Mouse (Mus musculus) kidney, postnatal 36 days (tissue): ENCODE results near the gene Traf4.

Source experiments
- DNase-seq, 2 experiments: peaks; one replicate each; pipeline ENCODE4 v3.0.0; 2021 to 2022; ENCODE audit warnings: mixed read lengths in 2 of 2

The Traf4 gene

GRCm38 (mm10) chr11:78165761-78166109, 346 bp upstream of the Traf4 start:
- DNase-seq: peak; percentile 77 to 89

GRCm38 (mm10) chr11:78164604-78164923, 825 bp downstream of the Traf4 start:
- DNase-seq: peak in 1 of 2 experiments; percentile 35

GRCm38 (mm10) chr11:78163681-78164603, 1.4 kb downstream of the Traf4 start:
- peak; percentile 77 to 80 for DNase-seq

GRCm38 (mm10) chr11:78163045-78163444, 2.3 kb downstream of the Traf4 start:
- DNase-seq: no peak

- peak; percentile 59 to 70 for DNase-seq
These were observed 2.9 kb downstream of the Traf4 start for GRCm38 (mm10) chr11:78162504-78162903.

- DNase-seq: no peak
These were observed 3.4 kb downstream of the Traf4 start for GRCm38 (mm10) chr11:78161968-78162367.

GRCm38 (mm10) chr11:78161169-78161568, 4.2 kb downstream of the Traf4 start:
- no peak for DNase-seq

- no peak for DNase-seq
These were observed 4.7 kb downstream of the Traf4 start for GRCm38 (mm10) chr11:78160675-78161074.

- no peak for DNase-seq
These were observed 5.2 kb downstream of the Traf4 start for GRCm38 (mm10) chr11:78160171-78160570.

GRCm38 (mm10) chr11:78159557-78159956, 5.8 kb downstream of the Traf4 start:
- DNase-seq: no peak

GRCm38 (mm10) chr11:78159096-78159495, 6.3 kb downstream of the Traf4 start:
- peak; percentile 86 to 90 for DNase-seq

GRCm38 (mm10) chr11:78156156-78156699, 9.2 kb downstream of the Traf4 start:
- DNase-seq: no peak

- no peak for DNase-seq
These were observed 9.7 kb downstream of the Traf4 start for GRCm38 (mm10) chr11:78155674-78156073.

- DNase-seq: no peak
These were observed 11.6 kb downstream of the Traf4 start for GRCm38 (mm10) chr11:78153778-78154177.

GRCm38 (mm10) chr11:78152299-78153231, 12.8 kb downstream of the Traf4 start:
- DNase-seq: peak; percentile 66 to 81

- peak in 1 of 2 experiments; percentile 69 for DNase-seq
These were observed 14.2 kb downstream of the Traf4 start for GRCm38 (mm10) chr11:78151161-78151560.

- no peak for DNase-seq
These were observed 18.5 kb downstream of the Traf4 start for GRCm38 (mm10) chr11:78146707-78147543.

GRCm38 (mm10) chr11:78146168-78146567, 19.2 kb downstream of the Traf4 start:
- DNase-seq: no peak

- no peak for DNase-seq
These were observed 21.9 kb downstream of the Traf4 start for GRCm38 (mm10) chr11:78143520-78143919.

GRCm38 (mm10) chr11:78140665-78141064, 24.7 kb downstream of the Traf4 start:
- DNase-seq: no peak

GRCm38 (mm10) chr11:78138023-78138422, 27.4 kb downstream of the Traf4 start:
- peak in 1 of 2 experiments; percentile 27 for DNase-seq

GRCm38 (mm10) chr11:78137584-78137983, 27.8 kb downstream of the Traf4 start:
- peak; percentile 46 to 69 for DNase-seq
